Mouse (Mus musculus) heart, postnatal 0 days (tissue): ENCODE data around the gene Slc9a6. TPM values are rescaled to one million over a fixed set of nuclear protein-coding genes. Genes with fewer than 3 reads are reported as not detected.

Source experiments
- ATAC-seq: fragments of 200-750 bp; cut with Nextera tagmentation; 2 replicates; pipeline ENCODE4 v1.8.0; 2017; ENCODE audit warnings: low read depth, moderate number of reproducible peaks, moderate library complexity; ENCODE audit not compliant: insufficient read depth
- DNase-seq: peaks from one replicate; pipeline ENCODE4 v3.0.0-alpha.2; 2016; ENCODE audit warnings: low spot score
- H3K27ac ChIP-seq: fragments of 300-500 bp; sonication (generic); 2 replicates; pipeline ENCODE4 v1.5.1; 2014; ENCODE audit warnings: low read depth, mild to moderate bottlenecking
- H3K27me3 ChIP-seq: fragments of 300-500 bp; sonication (generic); 2 replicates; pipeline ENCODE4 v1.6.1; 2014; ENCODE audit warnings: low read length, mixed read lengths; ENCODE audit not compliant: control insufficient read depth, insufficient read depth
- H3K36me3 ChIP-seq: fragments of 300-500 bp; sonication (generic); replicated peaks from 2 replicates; pipeline ENCODE4 v1.6.1; 2014; ENCODE audit warnings: low read length, mixed read lengths; ENCODE audit not compliant: control insufficient read depth, insufficient read depth
- H3K4me1 ChIP-seq: fragments of 300-500 bp; sonication (generic); 2 replicates; pipeline ENCODE4 v1.6.1; 2014; ENCODE audit warnings: antibody characterized with exemption; ENCODE audit not compliant: control insufficient read depth, insufficient read depth
- H3K4me2 ChIP-seq: fragments of 300-500 bp; sonication (generic); 2 replicates; pipeline ENCODE4 v1.6.1; 2014; ENCODE audit warnings: low read depth, mild to moderate bottlenecking, low read length, moderate library complexity
- H3K4me3 ChIP-seq: fragments of 300-500 bp; sonication (generic); 2 replicates; pipeline ENCODE4 v1.5.1; 2014; ENCODE audit warnings: low read depth, low read length
- H3K9ac ChIP-seq: fragments of 300-500 bp; sonication (generic); replicated peaks from 2 replicates; pipeline ENCODE4 v1.6.1; 2014; ENCODE audit warnings: low read depth, low read length, mixed read lengths
- H3K9me3 ChIP-seq: fragments of 300-500 bp; sonication (generic); replicated peaks from 2 replicates; pipeline ENCODE4 v1.6.1; 2016; ENCODE audit warnings: low read length; ENCODE audit not compliant: control insufficient read depth
- CTCF ChIP-seq: IDR thresholded peaks from 2 replicates; pipeline ENCODE4 v1.5.1; 2016; ENCODE audit warnings: antibody characterized with exemption, control low read depth, low read depth
- EP300 ChIP-seq: IDR thresholded peaks from 2 replicates; pipeline ENCODE4 v1.6.1; 2016; ENCODE audit warnings: antibody characterized with exemption, low read depth
- WGBS: fragments of 180-500 bp; shearing (Covaris S2); extraction: QIAGEN DNeasy Blood & Tissue Kit; methylation state at CpG from one replicate; pipeline ENCODE4 v1.1.7; 2014; 5-methylcytosine and 5-hydroxymethylcytosine counted together
- polyA plus RNA-seq: library from polyadenylated mRNA; unstranded; fragments of >200 nt; fragmentation: Nextera tagmentation; extraction: Ambion mirVana; gene quantifications from 2 replicates; pipeline ENCODE4 v1.2.1, GENCODE M21; 2015
- total RNA-seq: library from RNA; depleted of rRNA; stranded (reverse); fragments of >200 nt; gene quantifications from 2 replicates; pipeline ENCODE4 v1.2.3, GENCODE M21; 2014; ENCODE audit warnings: low replicate concordance

Gene Slc9a6
- total and polyA plus RNA-seq, 2 experiments from 2014 or later = 6.4 to 10.7 TPM

- Histone ChIP-seq H3K4me3 (no peak overlapping the region), H3K9me3 (no peaks in the 10 kb centered on the region), H3K4me2 (no peak overlapping the region), H3K27ac (no peak overlapping the region), H3K27me3 (no peaks in the 10 kb centered on the region), H3K36me3 (no peaks in the 10 kb centered on the region), H3K9ac (no peak overlapping the region), H3K4me1 (no peaks in the 10 kb centered on the region)
- 69% methylated on average over 10 of the region's 10 CpGs for WGBS
- DNase-seq = no peak
- TF ChIP-seq CTCF (no peak), EP300 (no peak)
- no peak for ATAC-seq
These were observed 74.0 kb downstream of the Slc9a6 start for GRCm38 (mm10) chrX:56683521-56683920.

DNA sequence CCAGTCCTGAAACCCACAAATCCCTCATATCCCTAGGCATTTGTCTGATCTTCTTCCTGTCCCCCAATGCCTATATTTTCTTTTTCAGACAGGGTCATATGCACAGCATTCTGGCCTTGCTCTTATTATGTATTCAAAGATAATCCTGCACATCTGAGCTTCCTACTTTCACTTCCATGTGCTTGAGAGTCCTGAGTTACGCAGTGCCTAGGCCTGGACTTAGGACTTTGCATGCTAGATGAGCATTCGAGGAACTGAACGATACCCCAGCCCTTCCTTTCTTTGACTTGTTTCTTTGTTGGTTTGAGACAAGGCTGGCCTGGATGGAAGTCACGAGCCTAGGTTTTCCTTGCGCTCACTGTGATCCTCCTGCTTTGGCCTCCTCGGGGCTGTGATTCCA, 83.0 kb downstream of the Slc9a6 start:
- H3K4me2 ChIP-seq = no peak overlapping the region
- TF ChIP-seq EP300 = no peak
- TF ChIP-seq CTCF = no peak
- no peaks in the 10 kb centered on the region for H3K36me3 ChIP-seq
- no peaks in the 10 kb centered on the region for H3K4me1 ChIP-seq
- H3K9me3 ChIP-seq = no peaks in the 10 kb centered on the region
- ATAC-seq (no peak), DNase-seq (no peak)
- 82% methylated on average over 6 of the region's 6 CpGs for WGBS
- H3K9ac ChIP-seq = no peak overlapping the region
- H3K27ac ChIP-seq = no peak overlapping the region
- no peaks in the 10 kb centered on the region for H3K27me3 ChIP-seq
- no peak overlapping the region for H3K4me3 ChIP-seq

- no peak for TF ChIP-seq EP300
These were observed 85.0 kb downstream of the Slc9a6 start for GRCm38 (mm10) chrX:56694539-56694938.

GRCm38 (mm10) chrX:56697199-56697780, 87.7 kb downstream of the Slc9a6 start:
- H3K4me1 ChIP-seq = no peaks in the 10 kb centered on the region
- 75% methylated on average over 6 of the region's 6 CpGs for WGBS
- ATAC-seq = no peak
- no peak overlapping the region for H3K4me3 ChIP-seq
- H3K27ac ChIP-seq = no peak overlapping the region
- H3K27me3 ChIP-seq = no peaks in the 10 kb centered on the region
- no peak for TF ChIP-seq EP300
- TF ChIP-seq CTCF = no peak
- H3K36me3 ChIP-seq = no peaks in the 10 kb centered on the region
- no peaks in the 10 kb centered on the region for H3K9me3 ChIP-seq
- no peak overlapping the region for H3K4me2 ChIP-seq
- no peak for DNase-seq
- no peak overlapping the region for H3K9ac ChIP-seq

More at GRCm38 (mm10) chrX:56694539-56694938, 85.0 kb downstream of the Slc9a6 start:
- ATAC-seq (no peak), DNase-seq (no peak)
- no peak overlapping the region for H3K4me2 ChIP-seq
- H3K27ac ChIP-seq = no peak overlapping the region
- no peak overlapping the region for H3K9ac ChIP-seq
- WGBS = 55% methylated on average over 2 of the region's 2 CpGs
- no peaks in the 10 kb centered on the region for H3K36me3 ChIP-seq
- H3K4me1 ChIP-seq = no peaks in the 10 kb centered on the region
- H3K4me3 ChIP-seq = no peak overlapping the region
- H3K9me3 ChIP-seq = no peaks in the 10 kb centered on the region
- H3K27me3 ChIP-seq = no peaks in the 10 kb centered on the region

DNA sequence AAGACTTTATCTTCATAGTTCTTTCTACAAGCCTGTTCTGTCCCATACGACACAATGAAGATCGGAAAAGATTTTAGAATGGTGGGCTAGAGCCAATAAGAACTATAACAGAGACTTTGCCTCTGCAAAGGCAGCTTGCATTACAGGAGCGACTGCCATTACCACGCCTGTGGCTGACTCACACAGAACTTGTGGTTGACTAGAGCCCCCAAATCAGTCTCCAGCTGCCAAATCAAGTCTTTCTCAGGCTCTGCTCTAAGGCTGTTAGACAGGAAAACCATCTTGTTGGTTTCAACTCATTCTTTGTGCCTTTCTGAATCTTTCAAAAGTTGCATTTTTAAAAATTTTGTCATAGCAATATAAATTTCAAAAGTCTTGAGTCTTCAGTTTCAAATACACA, 88.3 kb downstream of the Slc9a6 start:
- H3K36me3 ChIP-seq = no peaks in the 10 kb centered on the region
- no peak overlapping the region for H3K4me2 ChIP-seq
- H3K4me3 ChIP-seq = no peak overlapping the region
- no peaks in the 10 kb centered on the region for H3K4me1 ChIP-seq
- H3K9ac ChIP-seq = no peak overlapping the region
- H3K9me3 ChIP-seq = no peaks in the 10 kb centered on the region
- H3K27ac ChIP-seq = no peak overlapping the region
- no peak for TF ChIP-seq CTCF
- no peak for TF ChIP-seq EP300
- ATAC-seq (no peak), DNase-seq (no peak)
- WGBS = 78% methylated on average over 4 of the region's 4 CpGs
- no peaks in the 10 kb centered on the region for H3K27me3 ChIP-seq

DNA sequence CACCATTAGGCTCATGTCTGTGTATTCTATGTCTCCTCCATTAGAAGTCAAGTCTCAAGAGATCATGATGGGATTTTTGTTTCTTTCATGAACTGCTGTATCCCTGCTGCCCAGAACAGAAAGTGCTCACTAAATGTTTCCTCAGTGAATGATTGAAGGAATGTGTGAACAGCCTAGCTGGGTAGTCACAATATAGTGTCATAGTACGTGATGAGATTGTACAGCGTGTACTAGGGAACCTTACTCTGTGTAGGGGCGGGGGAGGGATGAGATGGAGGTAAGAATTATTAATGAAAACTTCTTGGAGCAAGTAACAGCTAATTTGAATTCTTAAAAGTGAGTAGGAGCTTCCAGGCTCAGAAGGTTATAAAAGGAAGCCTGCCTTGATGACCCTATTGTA, 91.7 kb downstream of the Slc9a6 start:
- H3K9me3 ChIP-seq = no peaks in the 10 kb centered on the region
- WGBS = 61% methylated on average over 3 of the region's 3 CpGs
- ATAC-seq (no peak), DNase-seq (no peak)
- TF ChIP-seq EP300 (no peak), CTCF (no peak)
- H3K4me1 ChIP-seq = no peaks in the 10 kb centered on the region
- no peak overlapping the region for H3K9ac ChIP-seq
- H3K27me3 ChIP-seq = no peaks in the 10 kb centered on the region
- H3K4me2 ChIP-seq = no peak overlapping the region
- H3K4me3 ChIP-seq = no peak overlapping the region
- no peaks in the 10 kb centered on the region for H3K36me3 ChIP-seq
- no peak overlapping the region for H3K27ac ChIP-seq
